Mouse (Mus musculus) lung, embryonic 15.5 days (tissue): Measurements from ENCODE around the gene Cd27. TPM values are rescaled to one million over a fixed set of nuclear protein-coding genes. Genes with fewer than 3 reads are reported as not detected.

Source experiments
- ATAC-seq: fragments of 200-750 bp; cut with Nextera tagmentation; 2 replicates; pipeline ENCODE4 v1.8.0; 2017; ENCODE audit warnings: moderate number of reproducible peaks, borderline replicate concordance; ENCODE audit not compliant: low FRiP score, low TSS enrichment; ENCODE audit errors: extremely low read depth
- H3K27ac ChIP-seq: fragments of 300-500 bp; sonication (generic); 2 replicates; pipeline ENCODE4 v1.5.1; 2015; ENCODE audit warnings: moderate library complexity, mild to moderate bottlenecking, inconsistent platforms
- H3K27me3 ChIP-seq: fragments of 300-500 bp; sonication (generic); 2 replicates; pipeline ENCODE4 v1.6.1; 2015; ENCODE audit warnings: inconsistent platforms
- H3K36me3 ChIP-seq: fragments of 300-500 bp; sonication (generic); 2 replicates; pipeline ENCODE4 v1.6.1; 2015; ENCODE audit warnings: inconsistent platforms
- H3K4me1 ChIP-seq: fragments of 300-500 bp; sonication (generic); 2 replicates; pipeline ENCODE4 v1.6.1; 2015; ENCODE audit warnings: inconsistent platforms
- H3K4me2 ChIP-seq: fragments of 300-500 bp; sonication (generic); 2 replicates; pipeline ENCODE4 v1.6.1; 2015; ENCODE audit warnings: inconsistent platforms, mild to moderate bottlenecking, moderate library complexity
- H3K4me3 ChIP-seq: fragments of 300-500 bp; sonication (generic); 2 replicates; pipeline ENCODE4 v1.5.1; 2015; ENCODE audit warnings: mild to moderate bottlenecking, inconsistent platforms
- H3K9ac ChIP-seq: fragments of 300-500 bp; sonication (generic); 2 replicates; pipeline ENCODE4 v1.6.1; 2015; ENCODE audit warnings: inconsistent platforms
- H3K9me3 ChIP-seq: fragments of 300-500 bp; sonication (generic); 2 replicates; pipeline ENCODE4 v1.6.1; 2016; ENCODE audit warnings: inconsistent platforms
- WGBS: fragments of 180-500 bp; shearing (Covaris S2); methylation state at CpG from one replicate; pipeline ENCODE4 v1.1.7; 2015; 5-methylcytosine and 5-hydroxymethylcytosine counted together
- polyA plus RNA-seq: library from polyadenylated mRNA; unstranded; fragments of >200 nt; fragmentation: Nextera tagmentation; extraction: Ambion mirVana; gene quantifications from 2 replicates; pipeline ENCODE4 v1.2.1, GENCODE M21; 2015

The Cd27 gene
- polyA plus RNA-seq, 1 experiment from 2014 or later = 4.5 TPM

DNA sequence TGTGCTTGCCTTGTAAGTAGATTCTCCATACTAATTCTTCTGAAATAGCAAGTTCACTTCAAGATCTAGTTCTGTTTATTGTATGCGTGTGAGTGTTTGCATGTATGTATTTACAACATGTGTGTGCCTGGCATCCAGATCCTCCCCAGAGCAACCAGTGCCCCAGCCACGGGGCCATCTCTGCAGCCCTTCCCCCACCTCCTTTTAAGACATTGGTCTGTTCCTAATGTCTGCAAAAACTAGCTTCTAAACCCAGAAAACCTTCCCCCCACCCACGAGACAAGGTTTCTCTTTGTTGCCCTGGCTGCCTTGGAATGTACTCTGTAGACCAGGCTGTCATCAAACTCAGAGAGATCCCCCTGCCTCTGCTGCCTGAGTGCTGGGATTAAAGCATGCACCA, 14.2 kb downstream of the Cd27 start:
- H3K27me3 ChIP-seq = no peaks in the 10 kb centered on the region
- 67% methylated on average over 3 of the region's 3 CpGs for WGBS
- H3K9me3 ChIP-seq = no peaks in the 10 kb centered on the region
- ATAC-seq = no peak
- no peak overlapping the region for H3K4me3 ChIP-seq
- H3K36me3 ChIP-seq = peaks cover 7% of the 10 kb centered on the region; the same call in 1 of the 2 replicates
- H3K4me2 ChIP-seq = no peak overlapping the region
- peak overlapping the region; percentile 24; the same call in 1 of the 2 replicates for H3K27ac ChIP-seq
- no peak overlapping the region for H3K9ac ChIP-seq
- H3K4me1 ChIP-seq = no peaks in the 10 kb centered on the region; the same call in 1 of the 2 replicates

DNA sequence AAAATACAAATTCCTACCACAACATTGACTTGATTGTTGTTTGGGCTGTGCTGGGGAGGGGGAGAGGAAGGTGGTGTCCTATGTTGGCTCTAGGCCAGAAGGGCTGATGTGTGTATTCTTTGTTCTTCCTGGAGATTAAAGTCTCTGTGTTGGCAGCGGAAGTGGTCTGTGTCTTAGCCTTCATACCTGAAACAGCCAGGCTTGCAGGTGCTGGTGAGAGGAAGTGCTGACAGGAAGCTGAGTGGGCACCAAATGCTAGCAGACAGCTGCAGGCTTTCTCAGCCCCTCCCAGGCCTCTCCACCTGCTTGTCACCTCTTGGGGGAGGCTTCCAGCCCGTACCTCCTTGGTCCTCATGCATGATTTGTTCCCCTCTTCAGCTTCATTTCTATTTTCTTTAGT, 14.7 kb downstream of the Cd27 start:
- no peak overlapping the region for H3K4me3 ChIP-seq
- no peaks in the 10 kb centered on the region for H3K9me3 ChIP-seq
- H3K27me3 ChIP-seq = no peaks in the 10 kb centered on the region
- no peak overlapping the region for H3K9ac ChIP-seq
- no peak overlapping the region for H3K4me2 ChIP-seq
- peaks cover 7% of the 10 kb centered on the region; the same call in 1 of the 2 replicates for H3K36me3 ChIP-seq
- WGBS = 41% methylated on average over 2 of the region's 2 CpGs
- H3K4me1 ChIP-seq = no peaks in the 10 kb centered on the region; the same call in 1 of the 2 replicates
- ATAC-seq = no peak
- peak overlapping the region; percentile 24; the same call in 1 of the 2 replicates for H3K27ac ChIP-seq

DNA sequence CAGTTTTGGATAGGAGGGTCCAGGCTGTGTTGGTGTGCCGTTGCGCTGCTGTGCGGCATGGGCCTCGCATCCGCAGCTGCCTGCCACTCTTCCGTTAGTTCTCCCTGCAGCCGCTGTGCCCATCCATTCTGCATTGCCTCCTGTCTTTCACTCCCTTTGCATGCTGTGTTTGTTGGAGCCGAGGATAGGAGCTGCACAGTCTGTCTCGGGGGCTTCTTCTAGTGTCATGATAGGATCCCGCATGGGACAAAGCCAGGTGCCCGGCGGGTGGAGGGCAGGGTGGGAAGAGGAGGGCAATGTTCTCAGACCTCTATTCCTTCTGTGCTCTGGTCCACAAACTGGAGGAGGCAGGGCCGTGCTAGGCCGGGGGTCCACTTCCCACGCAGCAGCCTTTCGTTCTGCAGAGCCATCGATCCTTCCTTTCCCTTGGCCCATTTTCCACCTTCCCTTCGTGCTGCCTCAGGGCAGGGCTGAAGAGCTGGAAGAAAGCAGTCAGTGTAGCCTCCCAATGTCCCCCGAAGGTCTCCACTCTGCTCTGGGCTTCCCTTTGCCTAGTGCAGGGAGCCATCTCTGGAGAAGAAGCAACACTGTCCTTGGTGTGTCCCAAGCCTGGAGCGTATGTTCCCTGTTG, 15.6 kb downstream of the Cd27 start:
- Histone ChIP-seq H3K4me2 (no peak overlapping the region), H3K27me3 (no peaks in the 10 kb centered on the region), H3K4me1 (peaks cover 4% of the 10 kb centered on the region), H3K4me3 (no peak overlapping the region), H3K36me3 (peaks cover 7% of the 10 kb centered on the region; the same call in 1 of the 2 replicates), H3K9ac (no peak overlapping the region), H3K9me3 (no peaks in the 10 kb centered on the region), H3K27ac (no peak overlapping the region)
- ATAC-seq = no peak
- WGBS = 86% methylated on average over 20 of the region's 20 CpGs

DNA sequence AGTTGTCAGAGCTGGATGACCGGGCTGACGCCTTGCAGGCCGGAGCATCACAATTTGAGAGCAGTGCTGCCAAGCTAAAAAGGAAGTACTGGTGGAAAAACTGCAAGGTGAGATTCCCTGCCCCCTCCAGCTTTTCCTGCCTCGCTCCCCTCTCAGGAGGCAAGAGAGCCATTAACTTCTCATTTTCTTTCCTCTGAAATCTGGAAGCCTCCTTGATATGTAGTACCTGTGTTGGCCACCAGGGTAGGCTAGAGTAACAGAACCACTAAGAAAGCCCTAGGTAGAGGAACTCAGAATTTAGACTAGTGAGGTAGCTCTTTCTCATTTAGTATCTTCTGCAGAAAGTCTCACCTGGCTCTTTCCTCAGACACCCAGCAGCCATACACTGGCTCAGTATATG, 17.8 kb downstream of the Cd27 start:
- H3K36me3 ChIP-seq = no peaks in the 10 kb centered on the region
- ATAC-seq = no peak

DNA sequence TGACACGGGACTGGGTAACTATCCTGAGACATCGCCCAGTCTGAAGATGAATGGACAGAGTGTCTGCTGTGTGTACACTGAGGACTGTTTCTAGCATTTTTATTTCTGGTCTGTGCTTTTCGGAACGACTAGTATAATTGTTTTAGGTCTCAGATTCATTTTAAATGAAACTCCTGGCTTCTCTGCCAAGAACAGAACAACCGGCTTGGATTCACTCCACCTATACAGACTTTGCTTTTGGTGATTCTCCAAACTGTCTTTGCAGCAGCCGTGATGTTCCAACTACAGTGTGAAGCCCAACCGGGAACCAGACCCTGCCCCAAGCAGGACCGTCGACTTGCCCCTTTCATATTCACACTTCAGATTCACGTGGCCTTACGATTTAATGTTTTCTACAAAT, 18.9 kb downstream of the Cd27 start:
- Histone ChIP-seq H3K9me3 (no peaks in the 10 kb centered on the region), H3K9ac (no peak overlapping the region), H3K36me3 (no peaks in the 10 kb centered on the region), H3K4me3 (no peak overlapping the region), H3K27ac (no peak overlapping the region), H3K4me1 (peaks cover 10% of the 10 kb centered on the region), H3K4me2 (no peak overlapping the region), H3K27me3 (0 out of 2 replicates have a peak, but pooled peaks cover 10% of the 10 kb centered on the region)
- ATAC-seq = no peak
- 73% methylated on average over 11 of the region's 11 CpGs for WGBS

More for the DNA sequence above, 17.8 kb downstream of the Cd27 start:
- Histone ChIP-seq H3K27ac (no peak overlapping the region), H3K9ac (no peak overlapping the region), H3K9me3 (no peaks in the 10 kb centered on the region), H3K4me1 (peaks cover 10% of the 10 kb centered on the region), H3K27me3 (0 out of 2 replicates have a peak, but pooled peaks cover 2% of the 10 kb centered on the region), H3K4me2 (no peak overlapping the region), H3K4me3 (no peak overlapping the region)
- 62% methylated on average over 4 of the region's 4 CpGs for WGBS

DNA sequence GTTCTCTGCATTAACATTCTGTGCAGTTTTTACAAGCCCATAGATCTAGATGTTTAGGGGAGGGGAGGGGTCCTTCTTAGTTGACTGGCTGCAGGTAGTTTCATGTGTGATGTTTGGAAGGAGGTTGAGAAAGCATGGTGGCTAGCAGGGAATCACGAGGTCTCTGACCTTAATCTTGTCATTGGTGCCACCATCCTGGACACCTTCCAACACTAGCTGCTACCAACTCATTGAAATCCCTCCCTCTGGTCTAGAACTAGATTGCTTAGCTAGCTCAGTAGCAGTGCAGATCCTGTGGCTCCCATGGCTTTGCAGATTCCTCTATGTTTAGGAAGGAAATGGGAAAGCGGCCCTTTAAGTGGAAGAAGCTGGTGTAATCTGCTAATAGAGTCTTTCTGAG, 19.9 kb downstream of the Cd27 start:
- no peaks in the 10 kb centered on the region for H3K9me3 ChIP-seq
- H3K36me3 ChIP-seq = no peaks in the 10 kb centered on the region
- H3K4me3 ChIP-seq = no peak overlapping the region
- peaks cover 10% of the 10 kb centered on the region; the same call in 1 of the 2 replicates for H3K4me1 ChIP-seq
- no peak overlapping the region for H3K27ac ChIP-seq
- H3K27me3 ChIP-seq = 0 out of 2 replicates have a peak, but pooled peaks cover 12% of the 10 kb centered on the region
- peak overlapping the region; percentile 95; the same call in 1 of the 2 replicates for H3K4me2 ChIP-seq
- no peak for ATAC-seq
- 70% methylated on average over 2 of the region's 2 CpGs for WGBS
- H3K9ac ChIP-seq = no peak overlapping the region

DNA sequence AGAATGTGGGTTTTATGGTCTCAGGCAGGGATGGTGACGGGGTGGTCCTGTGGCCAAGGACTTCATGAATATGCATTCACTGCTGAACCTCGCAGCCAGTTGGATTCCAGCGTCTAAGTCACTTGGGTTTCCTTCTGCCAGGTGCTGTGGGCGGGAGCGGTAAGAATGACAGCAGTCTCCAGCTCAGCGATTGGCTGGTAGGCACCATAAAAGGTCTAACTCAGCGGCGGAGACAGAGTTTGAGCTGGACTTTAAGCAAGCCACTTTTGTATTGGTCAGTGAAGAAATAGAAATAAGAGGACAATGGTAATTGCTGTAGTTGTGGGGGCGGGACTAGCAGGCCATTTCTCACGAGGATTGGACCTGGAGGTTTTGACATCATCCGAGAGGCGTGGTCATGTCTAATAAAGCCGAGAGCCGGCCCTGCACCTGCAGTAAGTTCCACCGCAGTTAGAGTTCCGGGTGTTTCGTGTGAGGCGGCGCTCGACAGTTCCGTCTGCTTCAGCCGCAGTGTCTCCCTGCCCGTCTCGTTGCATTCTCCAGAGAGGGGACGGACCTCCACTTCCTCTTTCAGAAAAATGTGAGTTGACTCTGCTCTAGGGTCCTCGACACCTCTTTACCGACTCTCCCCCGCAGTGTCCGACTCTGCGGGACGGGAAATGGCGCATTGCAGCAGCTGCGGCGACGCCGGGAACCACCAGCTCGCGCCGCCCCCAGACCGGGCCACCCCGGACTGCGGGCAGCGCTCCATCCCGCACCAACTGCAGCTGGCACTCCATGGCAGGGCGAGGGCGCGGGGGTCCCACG, 21.5 kb downstream of the Cd27 start, which contains the start of gene Vamp1:
TSS of gene Vamp1 (plus strand) at position 404 of the 807 bp plus-strand sequence.
- Histone ChIP-seq H3K9ac (peak within 1 kb of the TSS; percentile 75), H3K36me3 (no peaks in the 10 kb centered on the region), H3K4me3 (peak within 1 kb of the TSS; percentile 60), H3K27me3 (0 out of 2 replicates have a peak, but pooled peaks cover 12% of the 10 kb centered on the region), H3K4me2 (peak within 1 kb of the TSS; percentile 95), H3K9me3 (no peaks in the 10 kb centered on the region), H3K27ac (peak within 1 kb of the TSS; percentile 82), H3K4me1 (peaks cover 10% of the 10 kb centered on the region; the same call in 1 of the 2 replicates)
- peak; percentile 98 for ATAC-seq
- WGBS = under 1% methylated on average over 48 of the region's 48 CpGs

DNA sequence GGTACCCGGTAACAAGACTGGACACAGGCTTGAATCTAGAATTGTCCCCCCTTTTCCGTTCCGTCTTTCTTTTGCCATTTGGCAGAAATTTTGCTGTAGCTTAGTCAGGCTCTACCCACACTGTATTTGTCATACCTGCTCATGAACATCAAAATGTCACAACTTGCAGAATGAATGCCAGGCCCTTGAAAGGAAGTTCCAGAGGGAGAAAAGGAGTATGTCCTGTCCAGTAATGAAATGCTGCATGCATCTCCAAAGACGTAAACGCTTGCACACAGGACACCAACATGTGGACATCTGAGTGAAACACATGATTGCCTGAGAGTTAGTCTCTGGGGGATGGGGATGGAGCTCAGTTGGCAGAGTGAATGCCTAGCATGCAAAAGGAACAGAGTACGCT, 23.1 kb downstream of the Cd27 start:
- H3K4me1 ChIP-seq = peaks cover 10% of the 10 kb centered on the region; the same call in 1 of the 2 replicates
- no peak overlapping the region for H3K4me3 ChIP-seq
- no peak overlapping the region for H3K4me2 ChIP-seq
- H3K36me3 ChIP-seq = no peaks in the 10 kb centered on the region
- no peak overlapping the region for H3K9ac ChIP-seq
- 0 out of 2 replicates have a peak, but pooled peaks cover 12% of the 10 kb centered on the region for H3K27me3 ChIP-seq
- 79% methylated on average over 6 of the region's 6 CpGs for WGBS
- ATAC-seq = no peak
- no peak overlapping the region for H3K27ac ChIP-seq
- H3K9me3 ChIP-seq = no peaks in the 10 kb centered on the region

DNA sequence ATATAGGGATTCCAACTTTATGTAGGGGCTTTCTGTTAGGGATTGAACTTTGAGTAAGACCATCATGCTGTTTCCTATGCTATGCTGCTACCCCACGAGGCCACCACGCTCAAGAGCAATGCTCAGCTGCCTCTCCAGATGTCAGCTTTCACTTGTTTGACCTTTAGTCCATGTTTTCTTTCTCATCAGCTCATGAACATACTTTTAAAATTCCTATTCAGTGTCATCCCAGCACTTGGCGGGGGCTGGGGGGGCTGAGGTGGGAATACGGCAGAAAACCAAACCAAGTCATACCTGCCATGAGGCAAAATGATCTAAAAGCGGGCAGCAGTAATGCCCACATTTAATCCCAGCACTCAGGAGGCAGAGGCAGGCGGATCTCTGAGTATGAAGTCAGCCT, 23.7 kb downstream of the Cd27 start:
- Histone ChIP-seq H3K9me3 (no peaks in the 10 kb centered on the region), H3K27ac (no peak overlapping the region), H3K4me2 (no peak overlapping the region), H3K4me1 (peaks cover 10% of the 10 kb centered on the region; the same call in 1 of the 2 replicates), H3K9ac (no peak overlapping the region), H3K27me3 (0 out of 2 replicates have a peak, but pooled peaks cover 12% of the 10 kb centered on the region), H3K4me3 (no peak overlapping the region), H3K36me3 (no peaks in the 10 kb centered on the region)
- 60% methylated on average over 6 of the region's 6 CpGs for WGBS
- ATAC-seq = no peak

DNA sequence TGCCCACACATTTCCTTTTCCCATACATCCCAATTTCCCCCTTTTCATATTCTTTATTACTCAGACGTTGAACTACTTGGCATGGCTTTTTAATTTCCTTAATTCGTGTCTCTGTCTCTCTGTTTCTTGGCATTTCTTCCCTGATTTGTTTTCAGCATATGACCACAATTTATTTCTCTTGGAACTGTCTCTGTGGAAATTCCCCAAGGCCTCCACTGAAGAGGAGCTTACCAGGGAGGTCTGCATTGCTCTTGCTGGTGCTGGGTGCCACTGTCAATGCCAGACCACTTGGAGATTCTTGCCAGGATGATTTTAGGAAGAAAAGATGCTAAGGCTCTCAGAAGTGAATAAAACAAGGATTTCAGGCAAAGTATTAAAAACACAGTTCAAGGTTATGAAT, 24.2 kb downstream of the Cd27 start:
- Histone ChIP-seq H3K27me3 (0 out of 2 replicates have a peak, but pooled peaks cover 12% of the 10 kb centered on the region), H3K4me2 (no peak overlapping the region), H3K4me3 (no peak overlapping the region), H3K9me3 (no peaks in the 10 kb centered on the region), H3K36me3 (no peaks in the 10 kb centered on the region), H3K9ac (no peak overlapping the region), H3K27ac (no peak overlapping the region), H3K4me1 (peaks cover 10% of the 10 kb centered on the region; the same call in 1 of the 2 replicates)
- no peak for ATAC-seq
- 32% methylated on average over 2 of the region's 2 CpGs for WGBS

DNA sequence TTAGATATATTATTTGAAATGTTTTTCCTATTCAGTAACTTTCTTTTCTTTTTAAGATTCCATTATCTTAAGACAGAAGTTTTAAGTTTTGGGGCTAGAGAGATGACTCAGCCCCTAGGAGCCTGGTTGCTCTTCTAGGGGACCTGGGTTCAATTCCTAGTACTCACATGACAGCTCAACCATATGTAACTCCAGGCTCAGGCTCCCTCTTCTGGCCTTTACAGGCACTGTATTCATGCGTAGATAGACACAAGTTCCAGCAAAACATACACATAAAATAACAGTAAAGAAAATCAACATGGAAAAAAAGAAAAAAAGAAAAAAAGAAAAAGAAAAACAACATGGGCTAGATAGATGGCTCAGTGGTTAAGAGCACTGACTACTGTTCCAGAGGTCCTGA, 26.4 kb downstream of the Cd27 start:
- Histone ChIP-seq H3K27ac (no peak overlapping the region), H3K9me3 (no peaks in the 10 kb centered on the region), H3K4me1 (no peaks in the 10 kb centered on the region), H3K9ac (no peak overlapping the region), H3K27me3 (0 out of 2 replicates have a peak, but pooled peaks cover 12% of the 10 kb centered on the region), H3K4me2 (no peak overlapping the region), H3K4me3 (no peak overlapping the region), H3K36me3 (no peaks in the 10 kb centered on the region)
- ATAC-seq = no peak
- WGBS = 89% methylated on average over 1 of the region's 1 CpGs

DNA sequence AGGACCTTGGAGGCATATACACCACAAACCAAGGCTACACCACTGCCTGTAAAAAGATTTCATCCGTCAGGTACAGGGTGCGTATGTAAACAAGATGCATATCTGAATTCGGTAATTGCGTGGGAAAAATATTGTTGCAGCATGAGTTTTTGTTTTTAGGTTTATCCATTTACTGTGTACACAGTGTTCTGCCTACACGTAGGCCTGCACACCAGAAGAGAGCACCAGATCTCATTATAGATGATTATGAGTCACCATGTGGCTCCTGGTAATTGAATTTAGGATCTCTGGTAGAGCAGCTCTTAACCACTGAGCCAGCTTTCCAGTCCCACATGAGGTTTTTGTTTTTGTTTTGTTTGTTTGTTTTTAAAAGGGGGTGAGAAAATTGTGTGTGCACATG, 39.6 kb downstream of the Cd27 start:
- no peak for ATAC-seq
- 84% methylated on average over 5 of the region's 5 CpGs for whole genome bisulfite sequencing
- peaks cover 12% of the 10 kb centered on the region for H3K4me1 ChIP-seq

More for the DNA sequence above, 39.6 kb downstream of the Cd27 start:
- Histone ChIP-seq H3K36me3 (peaks cover 23% of the 10 kb centered on the region), H3K9me3 (no peaks in the 10 kb centered on the region), H3K4me2 (no peak overlapping the region), H3K4me3 (no peak overlapping the region), H3K9ac (no peak overlapping the region), H3K27ac (no peak overlapping the region), H3K27me3 (no peaks in the 10 kb centered on the region)
